Mouse (Mus musculus) spleen, embryonic (tissue): Measurements from ENCODE around the gene Trp53inp2.

Experiments
- CTCF ChIA-PET: fragments of 350-600 bp; sonication (Branson Sonifier 250); formaldehyde crosslinking; loops from one replicate; lab custom pipeline; 2022; lab: Charles Lee

Gene Trp53inp2

DNA sequence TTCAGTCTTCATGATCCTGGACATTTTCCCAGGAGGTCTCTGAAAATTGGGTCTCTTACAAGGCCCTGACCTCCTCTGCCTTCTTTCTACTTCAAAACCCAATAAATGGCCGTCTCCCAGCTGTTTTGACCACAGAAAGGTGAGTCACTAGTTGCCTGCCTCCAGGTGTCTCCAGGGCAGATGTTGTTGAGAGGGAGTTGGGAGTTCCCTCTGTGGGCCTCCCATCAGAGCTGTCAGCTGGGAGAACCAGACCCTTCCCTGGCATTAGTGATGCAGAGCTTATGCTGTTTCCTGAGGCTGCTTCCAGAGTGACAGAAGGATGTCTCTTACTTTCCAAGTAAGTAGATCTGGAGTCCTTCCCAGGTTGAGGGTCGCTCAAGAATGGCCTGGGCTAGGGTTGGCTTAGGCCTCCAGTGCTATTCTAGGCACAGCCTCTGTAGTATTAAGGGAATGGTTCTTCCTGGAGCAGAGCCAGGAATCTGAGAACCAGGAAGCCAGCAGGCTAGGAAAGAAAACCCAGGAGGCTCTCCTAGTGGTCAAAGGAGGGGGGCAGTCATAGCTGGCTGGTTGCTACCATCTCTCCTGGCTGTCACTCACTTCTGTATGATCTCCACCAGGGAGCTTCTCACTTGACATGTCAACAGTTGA, 2.1 kb downstream of the Trp53inp2 start:
- CTCF ChIA-PET: interaction anchor here (1.3 kb wide), 1 partner anchor 21 kb away, joined by 4 read pairs; no protein-coding TSS in a partner anchor

GRCm38 (mm10) chr2:155385090-155385489, 4.2 kb downstream of the Trp53inp2 start:
- CTCF ChIA-PET: no interaction called here

GRCm38 (mm10) chr2:155385731-155386533, 5.1 kb downstream of the Trp53inp2 start:
- CTCF ChIA-PET: no interaction called here

DNA sequence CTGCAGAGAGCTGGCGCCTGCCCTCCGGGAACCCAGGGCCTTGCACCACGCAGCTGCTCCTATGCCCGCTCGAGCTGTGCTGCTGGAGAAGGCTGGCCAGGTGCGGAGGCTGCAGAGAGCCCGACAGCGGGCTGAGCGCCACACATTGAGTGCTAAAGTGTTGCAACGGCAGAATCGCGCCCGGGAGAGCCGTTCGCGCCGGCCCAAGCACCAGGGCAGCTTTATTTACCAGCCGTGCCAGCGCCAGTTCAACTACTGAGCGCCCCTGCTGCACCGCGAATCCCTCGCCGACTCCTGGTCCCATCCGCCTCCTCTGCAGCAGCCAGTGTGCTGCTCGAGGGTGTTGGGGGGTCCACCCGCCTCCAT, 5.7 kb downstream of the Trp53inp2 start:
- CTCF ChIA-PET: no interaction called here

DNA sequence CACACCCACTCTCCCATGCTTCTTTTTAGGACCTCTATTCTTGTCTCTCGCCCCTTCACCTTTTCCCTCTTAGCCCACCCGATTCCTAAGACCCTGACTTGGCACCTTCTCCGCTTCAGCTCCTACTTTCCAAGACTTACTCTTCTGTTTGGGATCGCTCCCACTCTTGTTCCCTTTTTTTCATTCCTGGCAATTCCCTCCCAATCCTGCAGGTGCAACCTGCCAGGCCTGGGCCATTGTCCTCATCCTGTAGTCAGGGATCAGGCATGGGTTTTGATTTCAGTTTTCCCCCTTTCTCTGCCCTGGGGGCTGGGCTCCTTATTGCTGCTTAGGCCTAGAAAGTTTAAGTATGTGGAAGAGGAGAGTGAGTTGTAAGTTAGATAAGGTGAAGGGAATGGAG, 6.2 kb downstream of the Trp53inp2 start:
- CTCF ChIA-PET: no interaction called here

DNA sequence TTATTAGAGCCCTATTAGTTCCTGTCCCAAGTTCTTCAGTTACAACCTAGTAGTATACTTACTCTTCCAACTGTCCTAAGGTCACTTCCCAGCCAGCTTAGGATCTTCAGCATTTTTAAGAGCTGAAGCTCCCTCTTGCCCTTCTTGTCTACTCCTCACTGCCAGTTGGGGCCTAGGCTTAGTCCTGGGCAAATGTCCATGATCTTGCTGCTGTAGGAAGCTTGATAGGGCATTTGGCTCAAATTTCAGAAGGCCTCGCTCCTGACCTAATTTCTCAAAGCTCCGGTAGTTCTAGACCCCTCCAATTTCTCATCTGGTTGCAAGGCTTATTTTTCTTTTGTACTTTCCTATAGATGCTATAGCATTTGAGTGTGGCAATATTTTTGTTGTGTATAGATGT, 7.7 kb downstream of the Trp53inp2 start:
- CTCF ChIA-PET: no interaction called here

DNA sequence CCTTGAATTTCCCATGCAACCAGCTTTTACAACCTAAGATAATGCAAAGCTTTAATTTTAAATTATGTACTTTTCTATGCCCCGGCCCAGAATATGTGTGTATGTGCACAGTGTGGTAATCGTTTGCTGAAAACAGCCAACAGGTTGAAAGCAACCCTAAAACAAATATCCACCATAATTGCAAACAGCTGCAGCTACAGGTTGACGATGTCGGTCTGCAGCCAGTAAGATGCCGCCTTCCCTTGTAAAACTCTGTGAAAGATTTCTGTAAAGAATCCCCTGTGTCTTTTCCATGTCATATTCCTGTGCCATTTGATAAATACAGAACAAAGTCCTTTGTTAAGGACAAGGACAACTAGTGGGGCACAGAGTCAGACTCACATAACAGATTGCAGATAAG, 13.7 kb downstream of the Trp53inp2 start:
- CTCF ChIA-PET: no interaction called here

DNA sequence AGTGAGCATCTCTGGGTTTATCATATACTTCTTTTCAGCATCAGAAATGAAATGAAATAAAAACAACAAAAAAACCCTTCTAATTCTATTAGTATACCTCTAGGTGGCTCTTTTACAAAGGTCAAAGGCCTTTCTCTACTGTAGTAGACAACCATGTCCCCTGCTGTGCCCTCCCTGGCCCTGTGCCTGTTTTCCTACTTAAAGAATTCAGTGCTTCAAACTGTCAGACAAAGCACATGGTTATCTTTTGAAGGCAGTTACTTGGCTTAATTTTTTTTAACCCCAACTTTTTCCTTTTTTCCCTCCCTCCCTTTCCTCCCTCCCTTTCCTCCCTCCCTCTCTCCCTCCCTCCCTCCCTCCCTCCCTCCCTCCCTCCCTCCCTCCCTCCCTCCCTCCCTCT, 19.4 kb downstream of the Trp53inp2 start:
- CTCF ChIA-PET: no interaction called here

GRCm38 (mm10) chr2:155401926-155402325, 21.1 kb downstream of the Trp53inp2 start:
- CTCF ChIA-PET: no interaction called here

DNA sequence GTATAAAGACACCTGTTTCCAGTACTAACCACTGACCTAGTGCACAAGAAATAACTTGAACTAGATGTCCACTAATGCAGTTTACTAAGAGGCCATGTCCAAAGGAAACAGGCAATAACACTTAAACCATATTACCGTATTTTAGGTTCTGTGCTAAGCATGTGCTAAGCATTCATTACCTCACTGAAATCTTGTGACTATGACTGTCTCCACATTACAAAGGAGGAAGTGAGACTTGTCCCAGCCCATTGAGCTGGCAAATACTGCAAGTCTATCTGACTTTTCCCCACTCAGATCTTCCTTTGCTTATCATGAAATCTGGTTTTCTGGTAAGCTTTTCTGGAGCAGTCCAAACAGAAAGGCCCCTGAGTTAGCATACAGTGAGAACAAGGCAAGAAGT, 23.8 kb downstream of the Trp53inp2 start:
- CTCF ChIA-PET: interaction anchor here (0.8 to 1.2 kb wide), 2 partner anchors 22 to 31 kb away, joined by 3 to 4 read pairs; no protein-coding TSS in a partner anchor

DNA sequence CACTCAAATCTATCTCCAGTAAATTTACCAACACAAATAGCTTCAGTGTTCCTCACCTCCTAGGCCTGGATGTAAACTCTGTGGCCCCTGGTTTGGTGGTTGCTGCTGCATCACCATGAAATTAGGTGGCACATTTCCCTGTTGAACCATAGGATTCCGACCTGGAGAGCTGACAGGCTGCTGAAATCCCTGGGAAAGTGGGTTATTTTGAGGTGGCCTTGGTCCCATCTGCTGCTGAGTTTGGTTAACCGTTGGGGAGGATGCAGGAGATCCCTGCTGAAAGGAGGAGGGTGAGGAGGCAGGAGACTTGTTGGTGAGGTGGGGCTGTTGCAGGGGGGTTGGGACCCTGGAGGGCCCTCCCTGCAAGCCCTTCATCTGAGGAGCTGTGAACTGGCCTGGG, 40.1 kb downstream of the Trp53inp2 start:
- CTCF ChIA-PET: interaction anchor here (0.6 kb wide), 1 partner anchor 57 kb away, joined by 13 read pairs; no protein-coding TSS in a partner anchor

GRCm38 (mm10) chr2:155436445-155436844, 55.6 kb downstream of the Trp53inp2 start:
- CTCF ChIA-PET: no interaction called here
